Mouse (Mus musculus): ENCODE data around the gene Zfp74. TPM values are rescaled to one million over a fixed set of nuclear protein-coding genes. Genes with fewer than 3 reads are reported as not detected.

The Zfp74 gene
- 8.9 and 10.3 TPM in 2 replicates for polyA plus RNA-seq (2014; fragmentation: Nextera tagmentation; extraction: Ambion mirVana)

DNA sequence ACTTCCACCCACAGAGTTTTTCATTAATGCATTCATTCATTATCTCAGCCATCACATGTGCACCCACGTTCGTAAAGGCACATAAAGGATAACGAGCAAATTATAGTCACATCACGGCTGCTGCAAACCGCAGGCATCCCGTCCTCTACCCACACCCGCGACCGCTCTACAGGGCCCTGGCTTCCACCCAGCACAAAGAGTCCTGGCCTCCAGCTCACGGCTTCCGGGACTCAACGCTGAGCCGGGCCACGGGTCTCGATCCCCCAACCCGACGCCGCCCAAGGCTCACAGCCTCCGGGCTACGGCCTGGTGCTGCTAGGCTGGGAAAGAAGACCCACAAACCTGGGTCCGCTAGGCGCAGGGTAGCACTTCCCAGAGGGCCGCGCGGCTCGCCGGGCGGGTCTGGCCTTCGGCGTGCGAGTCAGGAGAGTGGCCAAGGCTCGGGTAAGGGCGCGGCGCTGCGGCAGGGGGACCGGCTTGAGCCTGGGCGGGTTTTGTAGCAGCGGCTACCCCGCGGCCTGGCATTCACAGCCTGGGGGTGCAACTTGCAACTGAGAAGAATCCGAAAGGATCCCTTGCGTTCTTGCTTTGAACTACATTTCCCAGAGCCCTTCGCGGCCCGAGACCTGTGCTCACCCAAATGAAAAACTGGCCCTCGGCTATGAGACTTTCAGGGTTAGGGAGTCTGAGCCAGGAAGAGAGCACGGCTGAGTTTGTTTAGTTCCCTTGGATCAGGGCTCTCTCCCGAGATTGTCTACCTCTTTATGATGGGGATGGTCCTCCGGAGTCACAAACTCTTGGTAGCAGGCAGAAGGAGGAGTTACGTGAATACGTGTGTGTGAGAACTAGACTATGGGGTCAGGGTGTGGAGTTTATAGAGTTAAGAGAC, at the start of gene Zfp74:
Gene Zfp74, minus strand, starts transcription at position 577 of the 889 bp plus-strand sequence.
- Histone ChIP-seq H3K4me1 (ENCODE audit: control insufficient read depth, insufficient read depth, low read length) (0 out of 2 replicates have a peak, but pooled peaks cover 3% of the 10 kb centered on the region), H3K4me2 (ENCODE audit: low read depth, low read length) (peak within 1 kb of the TSS; percentile 55), H3K27ac (replicated peaks; ENCODE audit: low read depth, low read length) (peak within 1 kb of the TSS; percentile 96), H3K27me3 (replicated peaks; ENCODE audit: control insufficient read depth, insufficient read depth, low read length) (no peaks in the 10 kb centered on the region), H3K36me3 (ENCODE audit: control insufficient read depth, insufficient read depth, low read length) (peaks cover 23% of the 10 kb centered on the region), H3K9me3 (ENCODE audit: control insufficient read depth, low read length) (no peaks in the 10 kb centered on the region), H3K9ac (ENCODE audit: low read depth, low read length) (peak within 1 kb of the TSS; percentile 95), H3K4me3 (ENCODE audit: low read depth, low read length) (peak within 1 kb of the TSS; percentile 73)
- ATAC-seq (ENCODE audit: low read depth) (peak; percentile 92), DNase-seq (ENCODE audit: low spot score) (peak; percentile 93)
- under 1% methylated on average over 48 of the region's 52 CpGs for WGBS

DNA sequence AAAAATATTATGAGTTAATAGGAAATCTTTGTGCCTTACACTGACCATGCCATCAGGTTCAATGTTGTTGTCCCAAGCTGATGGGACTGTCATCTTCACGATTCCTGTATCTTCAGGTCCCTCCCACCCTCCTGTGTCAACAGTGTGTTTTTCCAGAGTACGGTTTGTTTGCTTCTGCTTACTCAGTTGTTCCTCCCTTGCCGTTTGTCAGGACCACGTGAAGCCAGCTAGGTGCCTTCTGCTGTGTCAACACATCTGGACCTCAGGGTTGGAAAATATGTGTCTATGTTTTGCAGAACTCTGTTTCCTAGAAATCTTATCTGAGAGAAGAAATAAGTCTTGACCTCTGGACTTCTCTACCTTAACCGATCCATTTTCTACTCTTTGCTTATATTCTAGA, 46.7 kb upstream of the Zfp74 start:
- 79% methylated on average over 5 of the region's 5 CpGs for WGBS
- no peak overlapping the region for H3K4me2 ChIP-seq (ENCODE audit: low read depth, low read length)
- H3K27ac ChIP-seq (replicated peaks; ENCODE audit: low read depth, low read length): no peak overlapping the region
- no peak overlapping the region for H3K4me3 ChIP-seq (ENCODE audit: low read depth, low read length)
- H3K9ac ChIP-seq (ENCODE audit: low read depth, low read length): no peak overlapping the region
- ATAC-seq (ENCODE audit: low read depth) (no peak), DNase-seq (ENCODE audit: low spot score) (no peak)
- H3K9me3 ChIP-seq (ENCODE audit: control insufficient read depth, low read length): no peaks in the 10 kb centered on the region
- H3K36me3 ChIP-seq (ENCODE audit: control insufficient read depth, insufficient read depth, low read length): peaks cover 79% of the 10 kb centered on the region
- no peaks in the 10 kb centered on the region for H3K4me1 ChIP-seq (ENCODE audit: control insufficient read depth, insufficient read depth, low read length)
- no peaks in the 10 kb centered on the region for H3K27me3 ChIP-seq (replicated peaks; ENCODE audit: control insufficient read depth, insufficient read depth, low read length)

DNA sequence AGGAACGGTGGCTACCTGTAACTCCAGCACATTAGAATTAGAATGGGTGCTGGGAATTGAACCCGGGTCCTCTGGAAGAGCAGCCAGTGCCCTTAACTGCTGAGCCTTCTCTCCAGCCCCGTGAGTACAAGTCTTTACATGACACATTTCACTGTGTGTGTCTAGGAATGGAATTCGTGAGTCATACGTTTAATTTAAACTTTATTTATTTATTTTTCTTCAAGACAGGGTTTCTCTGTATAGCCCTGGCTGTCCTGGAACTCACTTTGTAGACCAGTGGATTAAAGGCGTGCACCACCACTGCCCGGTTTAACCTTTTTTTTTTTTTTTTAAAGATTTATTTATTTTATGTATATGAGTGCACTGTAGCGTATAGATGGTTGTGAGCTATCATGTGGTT, 41.2 kb upstream of the Zfp74 start:
- DNase-seq (ENCODE audit: low spot score): no peak
- 87% methylated on average over 8 of the region's 8 CpGs for WGBS
- Histone ChIP-seq H3K4me1 (ENCODE audit: control insufficient read depth, insufficient read depth, low read length) (no peaks in the 10 kb centered on the region), H3K36me3 (ENCODE audit: control insufficient read depth, insufficient read depth, low read length) (peaks cover 83% of the 10 kb centered on the region), H3K4me2 (ENCODE audit: low read depth, low read length) (no peak overlapping the region), H3K9ac (ENCODE audit: low read depth, low read length) (no peak overlapping the region), H3K9me3 (ENCODE audit: control insufficient read depth, low read length) (no peaks in the 10 kb centered on the region), H3K4me3 (ENCODE audit: low read depth, low read length) (no peak overlapping the region), H3K27me3 (replicated peaks; ENCODE audit: control insufficient read depth, insufficient read depth, low read length) (no peaks in the 10 kb centered on the region), H3K27ac (replicated peaks; ENCODE audit: low read depth, low read length) (no peak overlapping the region)
- no peak for ATAC-seq (ENCODE audit: low read depth)

DNA sequence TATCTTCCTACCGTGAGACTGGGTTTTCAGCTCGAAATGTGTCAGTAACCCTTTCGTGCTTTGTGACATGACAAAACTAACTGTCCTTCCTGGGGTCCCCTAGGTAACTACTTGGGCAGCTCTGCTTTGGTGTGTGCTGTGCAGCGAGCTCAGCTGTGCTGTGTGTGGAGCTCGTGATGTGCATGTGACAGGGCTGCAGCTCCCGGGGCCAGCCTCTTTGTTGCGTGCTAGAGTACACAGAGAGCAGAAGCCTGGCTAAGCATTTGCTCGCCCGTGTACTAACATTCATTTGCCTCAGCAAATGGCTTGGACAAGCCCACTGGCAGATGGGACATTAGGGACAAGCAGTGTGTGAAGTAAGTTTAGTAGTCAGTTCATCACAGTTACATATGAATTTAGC, 39.5 kb upstream of the Zfp74 start:
- H3K4me2 ChIP-seq (ENCODE audit: low read depth, low read length): no peak overlapping the region
- no peak overlapping the region for H3K27ac ChIP-seq (replicated peaks; ENCODE audit: low read depth, low read length)
- no peaks in the 10 kb centered on the region for H3K27me3 ChIP-seq (replicated peaks; ENCODE audit: control insufficient read depth, insufficient read depth, low read length)
- DNase-seq (ENCODE audit: low spot score) (no peak), ATAC-seq (ENCODE audit: low read depth) (no peak)
- no peak overlapping the region for H3K9ac ChIP-seq (ENCODE audit: low read depth, low read length)
- H3K4me3 ChIP-seq (ENCODE audit: low read depth, low read length): no peak overlapping the region
- no peaks in the 10 kb centered on the region for H3K4me1 ChIP-seq (ENCODE audit: control insufficient read depth, insufficient read depth, low read length)
- no peaks in the 10 kb centered on the region for H3K9me3 ChIP-seq (ENCODE audit: control insufficient read depth, low read length)
- H3K36me3 ChIP-seq (ENCODE audit: control insufficient read depth, insufficient read depth, low read length): peaks cover 81% of the 10 kb centered on the region
- WGBS: 96% methylated on average over 9 of the region's 9 CpGs

DNA sequence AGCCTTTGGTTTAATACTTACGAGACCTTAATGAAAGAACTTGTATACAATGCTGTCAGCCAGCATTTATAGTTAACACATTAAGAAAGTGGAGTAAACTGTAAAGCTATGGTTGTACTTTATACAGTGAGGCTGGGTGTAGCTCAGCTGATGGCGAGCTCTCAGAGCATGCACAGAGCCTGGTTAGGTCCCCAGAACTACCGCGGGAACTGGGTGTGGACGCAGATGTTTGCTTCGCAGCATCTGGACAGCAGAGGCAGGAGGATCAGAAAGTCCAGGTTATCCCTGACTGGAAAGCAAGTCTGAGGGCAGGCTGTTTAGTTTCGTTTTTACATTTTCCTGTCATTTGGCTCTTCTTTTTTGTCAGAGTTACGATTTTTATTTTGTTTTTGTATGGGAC, 38.8 kb upstream of the Zfp74 start:
- Histone ChIP-seq H3K9me3 (ENCODE audit: control insufficient read depth, low read length) (no peaks in the 10 kb centered on the region), H3K4me2 (ENCODE audit: low read depth, low read length) (no peak overlapping the region), H3K4me3 (ENCODE audit: low read depth, low read length) (no peak overlapping the region), H3K9ac (ENCODE audit: low read depth, low read length) (no peak overlapping the region), H3K27me3 (replicated peaks; ENCODE audit: control insufficient read depth, insufficient read depth, low read length) (no peaks in the 10 kb centered on the region), H3K36me3 (ENCODE audit: control insufficient read depth, insufficient read depth, low read length) (peaks cover 81% of the 10 kb centered on the region), H3K4me1 (ENCODE audit: control insufficient read depth, insufficient read depth, low read length) (no peaks in the 10 kb centered on the region), H3K27ac (replicated peaks; ENCODE audit: low read depth, low read length) (no peak overlapping the region)
- 96% methylated on average over 8 of the region's 8 CpGs for WGBS
- ATAC-seq (ENCODE audit: low read depth) (no peak), DNase-seq (ENCODE audit: low spot score) (no peak)

DNA sequence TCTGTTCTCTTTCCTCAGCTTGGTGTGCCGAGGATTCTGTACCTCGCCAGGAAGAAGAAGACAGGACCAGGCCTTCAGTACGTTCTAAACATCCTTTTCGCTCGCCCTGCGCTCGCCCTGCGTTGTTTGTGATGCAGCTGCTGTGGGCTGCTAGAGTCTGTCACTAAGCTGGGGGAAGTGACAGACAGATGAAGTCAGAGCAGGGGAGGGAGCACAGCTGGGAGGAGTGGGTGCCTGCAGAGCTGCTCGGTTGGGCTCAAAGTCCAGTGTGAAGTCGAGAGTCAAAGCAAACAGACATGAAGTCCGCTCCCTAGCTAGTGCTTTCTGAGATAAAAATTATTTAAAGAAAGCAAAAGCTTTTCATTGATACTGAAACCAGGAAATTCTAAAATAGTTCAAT, 35.1 kb upstream of the Zfp74 start:
- Histone ChIP-seq H3K9me3 (ENCODE audit: control insufficient read depth, low read length) (no peaks in the 10 kb centered on the region), H3K27me3 (replicated peaks; ENCODE audit: control insufficient read depth, insufficient read depth, low read length) (no peaks in the 10 kb centered on the region), H3K36me3 (ENCODE audit: control insufficient read depth, insufficient read depth, low read length) (peaks cover 69% of the 10 kb centered on the region), H3K4me1 (ENCODE audit: control insufficient read depth, insufficient read depth, low read length) (peaks cover 4% of the 10 kb centered on the region; the same call in 1 of the 2 replicates), H3K27ac (replicated peaks; ENCODE audit: low read depth, low read length) (no peak overlapping the region), H3K4me3 (ENCODE audit: low read depth, low read length) (no peak overlapping the region), H3K9ac (ENCODE audit: low read depth, low read length) (no peak overlapping the region), H3K4me2 (ENCODE audit: low read depth, low read length) (no peak overlapping the region)
- DNase-seq (ENCODE audit: low spot score) (peak; percentile 56), ATAC-seq (ENCODE audit: low read depth) (peak; percentile 37)
- 75% methylated on average over 11 of the region's 11 CpGs for WGBS

DNA sequence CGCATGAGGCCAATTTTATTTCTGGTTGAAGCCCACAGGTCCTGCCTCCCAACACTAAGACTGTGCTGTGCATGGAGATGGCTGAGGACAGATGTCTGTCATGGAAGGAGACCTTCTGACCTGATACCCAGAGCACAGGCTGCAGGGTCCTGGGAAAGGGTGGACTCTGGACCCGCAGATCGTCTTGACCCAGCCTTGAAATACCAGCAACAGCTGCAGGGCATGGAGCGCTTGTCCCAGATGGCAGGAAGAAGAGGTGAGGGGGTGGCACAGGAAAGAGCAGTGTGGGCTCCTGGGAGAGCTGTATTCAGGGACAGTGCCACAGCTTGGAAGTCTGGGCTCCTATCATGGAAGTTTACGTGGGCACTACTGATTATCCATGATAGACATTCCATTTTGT, 33.7 kb upstream of the Zfp74 start:
- Histone ChIP-seq H3K4me3 (ENCODE audit: low read depth, low read length) (no peak overlapping the region), H3K9ac (ENCODE audit: low read depth, low read length) (no peak overlapping the region), H3K27ac (replicated peaks; ENCODE audit: low read depth, low read length) (no peak overlapping the region), H3K27me3 (replicated peaks; ENCODE audit: control insufficient read depth, insufficient read depth, low read length) (no peaks in the 10 kb centered on the region), H3K9me3 (ENCODE audit: control insufficient read depth, low read length) (no peaks in the 10 kb centered on the region), H3K4me2 (ENCODE audit: low read depth, low read length) (no peak overlapping the region), H3K36me3 (ENCODE audit: control insufficient read depth, insufficient read depth, low read length) (peaks cover 57% of the 10 kb centered on the region), H3K4me1 (ENCODE audit: control insufficient read depth, insufficient read depth, low read length) (peaks cover 11% of the 10 kb centered on the region; the same call in 1 of the 2 replicates)
- 92% methylated on average over 5 of the region's 5 CpGs for WGBS
- ATAC-seq (ENCODE audit: low read depth) (no peak), DNase-seq (ENCODE audit: low spot score) (no peak)

DNA sequence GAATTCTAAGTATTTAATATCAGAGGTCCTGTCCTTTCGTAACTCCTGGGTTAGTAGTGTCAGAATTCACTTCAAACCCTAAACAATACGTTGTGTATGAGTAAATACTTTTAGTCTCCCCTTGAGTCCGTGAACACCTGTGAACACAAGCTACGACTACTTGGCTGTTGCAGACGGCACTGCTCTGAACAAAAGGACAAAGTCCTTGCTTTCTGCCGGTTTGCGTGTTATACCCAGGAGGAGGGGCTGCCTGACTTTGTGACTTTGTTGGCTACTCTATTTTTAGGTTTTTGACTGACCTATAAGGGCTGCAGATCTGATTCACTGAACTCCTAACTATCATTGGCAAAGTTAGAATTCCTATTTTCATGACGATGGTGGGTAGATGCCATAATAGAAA, 32.2 kb upstream of the Zfp74 start:
- Histone ChIP-seq H3K4me2 (ENCODE audit: low read depth, low read length) (peak overlapping the region; percentile 75), H3K27me3 (replicated peaks; ENCODE audit: control insufficient read depth, insufficient read depth, low read length) (no peaks in the 10 kb centered on the region), H3K9ac (ENCODE audit: low read depth, low read length) (no peak overlapping the region), H3K4me1 (ENCODE audit: control insufficient read depth, insufficient read depth, low read length) (peaks cover 11% of the 10 kb centered on the region; the same call in 1 of the 2 replicates), H3K4me3 (ENCODE audit: low read depth, low read length) (0 out of 2 replicates have a peak overlapping the region, but pooled peaks have one; percentile 89), H3K36me3 (ENCODE audit: control insufficient read depth, insufficient read depth, low read length) (peaks cover 44% of the 10 kb centered on the region), H3K27ac (replicated peaks; ENCODE audit: low read depth, low read length) (no peak overlapping the region), H3K9me3 (ENCODE audit: control insufficient read depth, low read length) (no peaks in the 10 kb centered on the region)
- no peak for DNase-seq (ENCODE audit: low spot score)
- 86% methylated on average over 8 of the region's 8 CpGs for WGBS
- ATAC-seq (ENCODE audit: low read depth): no peak
